Mouse (Mus musculus) limb, embryonic 14.5 days (tissue): ENCODE measurements around the gene Msh6. TPM values are rescaled to one million over a fixed set of nuclear protein-coding genes. Genes with fewer than 3 reads are reported as not detected.

Source experiments
- ATAC-seq: fragments of 200-750 bp; cut with Nextera tagmentation; 2 replicates; pipeline ENCODE4 v1.8.0; 2017; ENCODE audit warnings: low read depth, moderate number of reproducible peaks, moderate TSS enrichment; ENCODE audit not compliant: low FRiP score
- DNase-seq: peaks from one replicate; pipeline ENCODE4 v3.0.0-alpha.2; 2015; ENCODE audit warnings: low spot score
- H3K27ac ChIP-seq: fragments of 300-500 bp; sonication (generic); replicated peaks from 2 replicates; pipeline ENCODE4 v1.5.1; 2014; ENCODE audit warnings: low read depth, mild to moderate bottlenecking, low read length, moderate library complexity, mixed read lengths
- H3K27me3 ChIP-seq: fragments of 300-500 bp; sonication (generic); 2 replicates; pipeline ENCODE4 v1.6.1; 2014; ENCODE audit warnings: low read length, mixed read lengths; ENCODE audit not compliant: control insufficient read depth, insufficient read depth
- H3K36me3 ChIP-seq: fragments of 300-500 bp; sonication (generic); 2 replicates; pipeline ENCODE4 v1.6.1; 2014; ENCODE audit warnings: mild to moderate bottlenecking, low read length, moderate library complexity, mixed read lengths; ENCODE audit not compliant: control insufficient read depth, insufficient read depth
- H3K4me1 ChIP-seq: fragments of 300-500 bp; sonication (generic); 2 replicates; pipeline ENCODE4 v1.6.1; 2014; ENCODE audit warnings: antibody characterized with exemption, low read length, mixed read lengths; ENCODE audit not compliant: control insufficient read depth, insufficient read depth
- H3K4me2 ChIP-seq: fragments of 300-500 bp; sonication (generic); replicated peaks from 2 replicates; pipeline ENCODE4 v1.6.1; 2014; ENCODE audit warnings: low read depth, mild to moderate bottlenecking, low read length, moderate library complexity; ENCODE audit not compliant: severe bottlenecking
- H3K4me3 ChIP-seq: fragments of 300-500 bp; sonication (generic); replicated peaks from 2 replicates; pipeline ENCODE4 v1.5.1; 2014; ENCODE audit warnings: low read length
- H3K9ac ChIP-seq: fragments of 300-500 bp; sonication (generic); 2 replicates; pipeline ENCODE4 v1.6.1; 2014; ENCODE audit warnings: mild to moderate bottlenecking, low read depth, low read length, moderate library complexity; ENCODE audit not compliant: severe bottlenecking
- H3K9me3 ChIP-seq: fragments of 300-500 bp; sonication (generic); 2 replicates; pipeline ENCODE4 v1.6.1; 2016; ENCODE audit warnings: low read length; ENCODE audit not compliant: control insufficient read depth
- POLR2A ChIP-seq: fragments of 200-500 bp; IDR thresholded peaks from 2 replicates; pipeline ENCODE4 v1.8.0; 2012; ENCODE audit warnings: inconsistent platforms, mild to moderate bottlenecking, moderate library complexity, borderline replicate concordance; ENCODE audit not compliant: insufficient read depth, insufficient read length; ENCODE audit errors: extremely low read depth
- WGBS: fragments of 180-500 bp; shearing (Covaris S2); extraction: QIAGEN DNeasy Blood & Tissue Kit; methylation state at CpG from one replicate; pipeline ENCODE4 v1.1.7; 2014; 5-methylcytosine and 5-hydroxymethylcytosine counted together
- polyA plus RNA-seq, 2 experiments: library from polyadenylated mRNA; depleted of rRNA in 1 of 2; stranded (reverse) in 1 of 2; unstranded in 1 of 2; fragments of >200 nt; fragmentation: Nextera tagmentation in 1 of 2; extraction: Ambion mirVana in 1 of 2; gene quantifications; 2 replicates each; pipeline versions ENCODE4 v1.2.1 to v1.2.3; 2012 to 2014

Gene Msh6
- polyA plus RNA-seq, 2 experiments = 24.5 to 45.4 TPM

GRCm38 (mm10) chr17:88023924-88024323 lies 49.1 kb downstream of the Msh6 start:
- Histone ChIP-seq H3K4me3 (no peak overlapping the region), H3K9ac (no peak overlapping the region), H3K4me2 (no peak overlapping the region), H3K27ac (no peak overlapping the region), H3K27me3 (no peaks in the 10 kb centered on the region), H3K9me3 (no peaks in the 10 kb centered on the region), H3K36me3 (no peaks in the 10 kb centered on the region), H3K4me1 (0 out of 2 replicates have a peak, but pooled peaks cover 5% of the 10 kb centered on the region)
- ATAC-seq (no peak), DNase-seq (no peak)
- TF ChIP-seq POLR2A = no peak
- 88% methylated on average over 1 of the region's 1 CpGs for WGBS

- TF ChIP-seq POLR2A = no peak
- no peaks in the 10 kb centered on the region for H3K27me3 ChIP-seq
- no peak overlapping the region for H3K9ac ChIP-seq
- ATAC-seq (no peak), DNase-seq (peak; percentile 84)
- H3K27ac ChIP-seq = no peak overlapping the region
- H3K9me3 ChIP-seq = no peaks in the 10 kb centered on the region
- H3K36me3 ChIP-seq = no peaks in the 10 kb centered on the region
- no peak overlapping the region for H3K4me2 ChIP-seq
- 0 out of 2 replicates have a peak, but pooled peaks cover 5% of the 10 kb centered on the region for H3K4me1 ChIP-seq
- H3K4me3 ChIP-seq = no peak overlapping the region
- WGBS = 45% methylated on average over 4 of the region's 4 CpGs
Measured at GRCm38 (mm10) chr17:88025227-88025626, 50.4 kb downstream of the Msh6 start.

- Histone ChIP-seq H3K27ac (no peak overlapping the region), H3K27me3 (no peaks in the 10 kb centered on the region), H3K4me2 (no peak overlapping the region), H3K36me3 (no peaks in the 10 kb centered on the region), H3K9ac (no peak overlapping the region), H3K4me3 (no peak overlapping the region), H3K4me1 (0 out of 2 replicates have a peak, but pooled peaks cover 5% of the 10 kb centered on the region), H3K9me3 (no peaks in the 10 kb centered on the region)
- WGBS = 82% methylated on average over 17 of the region's 17 CpGs
- ATAC-seq (no peak), DNase-seq (no peak)
- TF ChIP-seq POLR2A = no peak
Measured at GRCm38 (mm10) chr17:88029194-88029970, 54.5 kb downstream of the Msh6 start.

GRCm38 (mm10) chr17:88031755-88032154 lies 56.9 kb downstream of the Msh6 start:
- H3K9me3 ChIP-seq = no peaks in the 10 kb centered on the region
- H3K9ac ChIP-seq = no peak overlapping the region
- H3K4me1 ChIP-seq = 0 out of 2 replicates have a peak, but pooled peaks cover under 1% of the 10 kb centered on the region
- no peaks in the 10 kb centered on the region for H3K27me3 ChIP-seq
- no peak overlapping the region for H3K27ac ChIP-seq
- 92% methylated on average over 5 of the region's 5 CpGs for WGBS
- DNase-seq = no peak
- H3K4me3 ChIP-seq = no peak overlapping the region
- TF ChIP-seq POLR2A = no peak
- no peak for ATAC-seq
- no peak overlapping the region for H3K4me2 ChIP-seq
- no peaks in the 10 kb centered on the region for H3K36me3 ChIP-seq

- no peak overlapping the region for H3K9ac ChIP-seq
- H3K4me1 ChIP-seq = no peaks in the 10 kb centered on the region
- H3K4me3 ChIP-seq = no peak overlapping the region
- no peak overlapping the region for H3K4me2 ChIP-seq
- no peak for TF ChIP-seq POLR2A
- no peaks in the 10 kb centered on the region for H3K36me3 ChIP-seq
- ATAC-seq (no peak), DNase-seq (no peak)
- WGBS = 70% methylated on average over 4 of the region's 4 CpGs
- no peaks in the 10 kb centered on the region for H3K9me3 ChIP-seq
- no peaks in the 10 kb centered on the region for H3K27me3 ChIP-seq
- no peak overlapping the region for H3K27ac ChIP-seq
Measured at GRCm38 (mm10) chr17:88034418-88034817, 59.6 kb downstream of the Msh6 start.

Other genes with a start within 250 kb of the Msh6 start
- 0.08 and 0.24 TPM in 2 replicates for gene Kcnk12, start 177.1 kb upstream of the Msh6 start, polyA plus RNA-seq (2012; rRNA removed)
- gene Kcnk12, start 177.1 kb upstream of the Msh6 start, polyA plus RNA-seq (2014; fragmentation: Nextera tagmentation; extraction: Ambion mirVana) = 0.17 TPM in 1 of 2 replicates, not detected in the other
- not detected in 2 replicates for gene Rpl36-ps4, start 54.1 kb upstream of the Msh6 start, polyA plus RNA-seq (2012; rRNA removed)
- gene Rpl36-ps4, start 54.1 kb upstream of the Msh6 start, polyA plus RNA-seq (2014; fragmentation: Nextera tagmentation; extraction: Ambion mirVana) = not detected in 2 replicates
- gene Fbxo11, start 90.2 kb downstream of the Msh6 start, polyA plus RNA-seq (2012; rRNA removed) = 50.9 and 63.0 TPM in 2 replicates
- gene Fbxo11, start 90.2 kb downstream of the Msh6 start, polyA plus RNA-seq (2014; fragmentation: Nextera tagmentation; extraction: Ambion mirVana) = 29.5 and 34.1 TPM in 2 replicates